Mouse (Mus musculus) spleen, postnatal 4 days (tissue): ENCODE data around the gene Arl14ep.

Source experiments
- DNase-seq, 2 experiments: peaks; one replicate each; pipeline ENCODE4 v3.0.0; 2022; ENCODE audit warnings: low spot score in 2 of 2

The Arl14ep gene

DNA sequence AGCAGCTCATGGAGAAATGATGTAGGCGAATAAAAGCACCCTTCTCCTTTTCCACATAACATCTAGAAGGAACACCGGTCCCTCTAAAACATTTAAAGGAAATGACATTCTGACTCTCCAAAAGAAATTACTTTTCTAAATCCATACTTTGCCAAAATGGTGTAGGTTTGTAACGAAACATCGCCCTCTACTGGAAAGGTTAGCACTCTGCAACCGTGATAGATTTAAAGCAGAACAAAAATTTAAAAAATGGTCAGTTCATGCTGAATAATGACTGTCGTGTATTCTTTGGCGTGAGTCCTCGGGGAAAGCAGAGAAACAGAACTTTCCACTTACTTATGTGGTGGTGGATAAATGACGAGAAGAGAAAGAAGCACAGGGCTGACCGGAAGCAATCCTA, 18.6 kb downstream of the Arl14ep start:
- no peak for DNase-seq

DNA sequence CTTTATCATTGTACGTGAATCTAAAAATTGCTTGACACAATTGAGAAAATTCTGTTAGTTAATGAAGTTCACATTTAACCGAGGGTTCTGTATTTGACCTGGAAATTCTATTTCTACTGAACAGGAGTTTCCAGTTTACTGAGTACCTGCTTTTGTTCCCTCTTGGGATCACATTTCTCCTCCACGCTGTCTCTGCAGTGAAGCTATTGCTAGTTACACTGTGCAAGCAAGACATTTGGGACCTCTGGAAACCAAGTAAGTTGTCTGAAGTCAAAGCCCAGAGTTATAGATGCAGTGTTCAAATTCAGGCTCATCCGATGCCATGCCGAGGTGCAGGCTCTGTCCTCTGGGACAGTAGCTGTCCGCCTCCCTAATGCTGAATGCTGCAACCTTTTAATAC, 19.2 kb downstream of the Arl14ep start:
- DNase-seq, result no peak

DNA sequence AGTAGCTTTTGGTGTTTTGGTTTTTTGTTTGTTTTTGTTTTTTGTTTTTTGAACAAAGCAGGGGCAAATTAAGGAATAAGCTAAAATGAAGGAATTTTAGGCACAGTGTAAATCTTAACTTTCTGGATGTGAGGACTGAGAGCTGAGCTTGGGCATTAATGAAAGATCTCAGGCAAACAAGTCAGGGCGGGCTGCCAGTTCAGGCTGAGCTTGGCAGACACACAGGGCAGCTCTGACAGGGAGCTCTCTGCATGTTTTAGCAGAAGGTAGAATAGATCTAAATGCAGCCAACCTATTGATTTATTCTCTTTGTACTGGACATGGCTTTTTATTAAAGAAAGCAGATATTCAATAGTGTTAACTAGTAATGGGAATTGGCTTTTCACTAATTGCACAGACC, 31.8 kb downstream of the Arl14ep start:
- DNase-seq, result no peak

DNA sequence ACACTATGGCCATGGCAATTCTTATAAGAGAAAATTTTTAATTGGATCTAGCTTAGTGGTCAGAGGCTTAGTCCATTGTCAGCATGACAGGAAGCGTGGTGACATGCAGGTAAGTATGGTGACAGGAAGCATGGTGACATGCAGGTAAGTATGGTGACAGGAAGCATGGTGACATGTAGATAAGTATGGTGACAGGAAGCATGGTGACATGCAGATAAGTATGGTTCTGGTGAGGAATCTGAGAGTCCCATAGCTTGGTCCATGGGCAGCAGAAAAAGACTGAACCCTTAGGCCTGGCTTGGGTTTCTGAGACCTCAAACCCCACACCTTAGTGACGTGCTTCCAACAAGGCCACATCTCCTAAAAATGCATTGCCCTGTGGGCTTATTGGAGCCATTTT, 38.5 kb downstream of the Arl14ep start:
- DNase-seq, result peak in 1 of 2 experiments; percentile 21

DNA sequence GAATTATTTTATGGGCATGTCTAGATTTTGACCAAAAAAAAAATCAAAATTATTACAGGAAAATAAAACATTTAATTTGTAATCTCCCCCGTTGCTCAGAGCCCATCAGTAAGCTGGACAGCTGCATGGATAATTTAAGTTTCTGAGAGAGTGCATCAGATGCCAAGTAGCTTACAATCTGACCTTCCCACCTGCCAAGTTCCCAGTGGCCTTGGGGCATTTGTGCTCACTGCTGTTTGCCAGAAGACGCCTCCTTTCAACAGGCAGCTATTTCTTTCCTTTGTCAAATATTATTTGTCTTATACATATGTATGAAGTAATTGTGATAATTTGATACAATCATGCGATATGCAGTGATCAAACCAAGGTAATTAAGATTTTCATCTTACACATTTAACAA, 44.3 kb downstream of the Arl14ep start:
- no peak for DNase-seq
